Mouse (Mus musculus) thymus, adult 2 months (tissue): Measurements from ENCODE around the gene Tmem120a. TPM values are rescaled to one million over a fixed set of nuclear protein-coding genes. Genes with fewer than 3 reads are reported as not detected.

Experiments used
- DNase-seq: peaks from one replicate; pipeline ENCODE4 v3.0.0; 2021
- H3K27ac ChIP-seq: fragments of 200-500 bp; 2 replicates; pipeline ENCODE4 v1.5.1; 2012; ENCODE audit warnings: low read length, control low read depth; ENCODE audit not compliant: control insufficient read depth, insufficient read depth
- H3K27me3 ChIP-seq: fragments of 200-500 bp; 2 replicates; pipeline ENCODE4 v1.6.1; 2012; ENCODE audit warnings: mild to moderate bottlenecking, low read length, moderate library complexity, mixed read lengths; ENCODE audit not compliant: control insufficient read depth, insufficient read depth
- H3K36me3 ChIP-seq: fragments of 200-500 bp; 2 replicates; pipeline ENCODE4 v1.6.1; 2012; ENCODE audit warnings: mild to moderate bottlenecking, low read length, moderate library complexity; ENCODE audit not compliant: control insufficient read depth, insufficient read depth
- H3K4me1 ChIP-seq: fragments of 200-500 bp; replicated peaks from 2 replicates; pipeline ENCODE4 v1.6.1; 2012; ENCODE audit warnings: low read length; ENCODE audit not compliant: control insufficient read depth, insufficient read depth
- H3K4me3 ChIP-seq: fragments of 200-500 bp; 2 replicates; pipeline ENCODE4 v1.5.1; 2012; ENCODE audit warnings: mild to moderate bottlenecking, low read length, control low read depth, moderate library complexity; ENCODE audit not compliant: control insufficient read depth, insufficient read depth
- CTCF ChIP-seq: fragments of 200-500 bp; IDR thresholded peaks from 2 replicates; pipeline ENCODE4 v1.5.1; 2012; ENCODE audit warnings: mild to moderate bottlenecking, control low read depth, low read length, moderate library complexity, borderline replicate concordance; ENCODE audit not compliant: control insufficient read depth, poor library complexity, insufficient read depth; ENCODE audit errors: extremely low read depth
- POLR2A ChIP-seq: fragments of 200-500 bp; IDR thresholded peaks from 2 replicates; pipeline ENCODE4 v1.6.1; 2012; ENCODE audit warnings: mild to moderate bottlenecking, low read length, control low read depth, moderate library complexity; ENCODE audit not compliant: control insufficient read depth, poor library complexity, insufficient read depth; ENCODE audit errors: extremely low read depth
- WGBS: fragments of 180-500 bp; shearing (Covaris S2); methylation state at CpG from one replicate; pipeline ENCODE4 v1.1.7; 2018; 5-methylcytosine and 5-hydroxymethylcytosine counted together
- polyA plus RNA-seq: library from polyadenylated mRNA; depleted of rRNA; stranded (reverse); fragments of >200 nt; gene quantifications from 2 replicates; pipeline ENCODE4 v1.2.3, GENCODE M21; 2012

Tmem120a gene
- polyA plus RNA-seq, 1 experiment: 37.7 TPM

- 67% methylated on average over 4 of the region's 4 CpGs for WGBS
- Histone ChIP-seq H3K4me3 (no peak overlapping the region), H3K27me3 (no peaks in the 10 kb centered on the region), H3K27ac (no peak overlapping the region), H3K4me1 (peaks cover 15% of the 10 kb centered on the region), H3K36me3 (peaks cover 12% of the 10 kb centered on the region; the same call in 1 of the 2 replicates)
- no peak for DNase-seq
- TF ChIP-seq CTCF: no peak
- no peak for TF ChIP-seq POLR2A
Measured at GRCm38 (mm10) chr5:135712803-135713202, 31.4 kb downstream of the Tmem120a start.

GRCm38 (mm10) chr5:135711582-135712355, 32.5 kb downstream of the Tmem120a start:
- no peak for TF ChIP-seq CTCF
- TF ChIP-seq POLR2A: no peak
- no peak for DNase-seq
- Histone ChIP-seq H3K4me1 (peaks cover 16% of the 10 kb centered on the region), H3K36me3 (peaks cover 5% of the 10 kb centered on the region; the same call in 1 of the 2 replicates), H3K27ac (no peak overlapping the region), H3K27me3 (no peaks in the 10 kb centered on the region), H3K4me3 (no peak overlapping the region)
- WGBS: 95% methylated on average over 13 of the region's 13 CpGs

- Histone ChIP-seq H3K4me1 (peaks cover 16% of the 10 kb centered on the region), H3K36me3 (no peaks in the 10 kb centered on the region), H3K4me3 (no peak overlapping the region), H3K27me3 (no peaks in the 10 kb centered on the region), H3K27ac (no peak overlapping the region)
- 65% methylated on average over 7 of the region's 7 CpGs for WGBS
- no peak for DNase-seq
- TF ChIP-seq POLR2A (no peak), CTCF (no peak)
Measured at GRCm38 (mm10) chr5:135710599-135711214, 33.5 kb downstream of the Tmem120a start.

GRCm38 (mm10) chr5:135709716-135710115, 34.5 kb downstream of the Tmem120a start:
- no peak for TF ChIP-seq POLR2A
- no peak for TF ChIP-seq CTCF
- Histone ChIP-seq H3K27me3 (no peaks in the 10 kb centered on the region), H3K36me3 (no peaks in the 10 kb centered on the region), H3K4me3 (no peak overlapping the region), H3K4me1 (peaks cover 19% of the 10 kb centered on the region), H3K27ac (no peak overlapping the region)
- no peak for DNase-seq
- 89% methylated on average over 5 of the region's 5 CpGs for WGBS

- no peak for TF ChIP-seq CTCF
- TF ChIP-seq POLR2A: no peak
- no peaks in the 10 kb centered on the region for H3K27me3 ChIP-seq
- whole genome bisulfite sequencing: 24% methylated on average over 1 of the region's 1 CpGs
- no peak overlapping the region for H3K4me3 ChIP-seq
- no peak for DNase-seq
- peaks cover 18% of the 10 kb centered on the region for H3K4me1 ChIP-seq
- H3K27ac ChIP-seq: no peak overlapping the region
- H3K36me3 ChIP-seq: no peaks in the 10 kb centered on the region
Measured at GRCm38 (mm10) chr5:135707855-135708254, 36.4 kb downstream of the Tmem120a start.

GRCm38 (mm10) chr5:135707039-135707438, 37.2 kb downstream of the Tmem120a start:
- DNase-seq: no peak
- Histone ChIP-seq H3K27ac (no peak overlapping the region), H3K27me3 (no peaks in the 10 kb centered on the region), H3K36me3 (no peaks in the 10 kb centered on the region), H3K4me3 (no peak overlapping the region), H3K4me1 (peaks cover 25% of the 10 kb centered on the region)
- 96% methylated on average over 13 of the region's 13 CpGs for WGBS
- TF ChIP-seq CTCF: no peak
- TF ChIP-seq POLR2A: no peak
